Mouse (Mus musculus): ENCODE data around the gene Casd1. TPM values are rescaled to one million over a fixed set of nuclear protein-coding genes. Genes with fewer than 3 reads are reported as not detected.

The Casd1 gene
- total RNA-seq, 1 experiment, result 12.5 TPM

DNA sequence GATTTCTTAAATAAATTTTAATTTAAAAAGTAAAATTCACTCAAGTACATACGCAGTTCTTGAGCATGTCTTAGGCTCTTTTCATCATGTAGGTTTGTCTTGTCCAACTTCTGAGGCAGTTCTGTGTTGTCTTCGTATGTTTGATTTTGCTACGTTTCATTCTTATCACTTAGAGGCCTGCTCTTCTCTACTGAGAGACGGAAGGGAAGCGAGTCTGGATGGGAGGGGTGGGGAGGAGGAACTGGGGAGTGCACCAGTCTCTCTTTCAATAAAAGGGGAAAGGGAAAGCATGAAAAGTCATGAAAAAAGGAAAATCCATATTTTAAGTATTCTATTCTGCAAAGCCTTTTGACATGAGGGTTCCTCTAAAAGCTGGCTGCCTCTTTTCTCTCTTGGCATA lies 54.8 kb downstream of the Casd1 start:
- no peak for TF ChIP-seq MAFK (IDR thresholded peaks at IDR 0.05; ENCODE audit: insufficient read depth, low read depth, low read length)
- no peak for TF ChIP-seq ZC3H11A (IDR thresholded peaks at IDR 0.05; ENCODE audit: borderline replicate concordance, low read depth, low read length)
- TF ChIP-seq HCFC1 (IDR thresholded peaks at IDR 0.05; ENCODE audit: borderline replicate concordance, insufficient read depth, low read length), result no peak
- no peak for TF ChIP-seq CHD2 (IDR thresholded peaks at IDR 0.05; ENCODE audit: low read depth, low read length)
- TF ChIP-seq ZNF384 (IDR thresholded peaks at IDR 0.05; ENCODE audit: low read depth, low read length), result no peak
- in situ Hi-C loops (cut with MboI; ENCODE audit: low sequenced_read_pairs in 2 of 2, unreplicated experiment in 2 of 2), result loop anchor here (5.0 to 25.0 kb wide), 3 partner anchors 452 to 932 kb away; partner anchors contain the start of gene Asb4 (in 1 of the 2)

DNA sequence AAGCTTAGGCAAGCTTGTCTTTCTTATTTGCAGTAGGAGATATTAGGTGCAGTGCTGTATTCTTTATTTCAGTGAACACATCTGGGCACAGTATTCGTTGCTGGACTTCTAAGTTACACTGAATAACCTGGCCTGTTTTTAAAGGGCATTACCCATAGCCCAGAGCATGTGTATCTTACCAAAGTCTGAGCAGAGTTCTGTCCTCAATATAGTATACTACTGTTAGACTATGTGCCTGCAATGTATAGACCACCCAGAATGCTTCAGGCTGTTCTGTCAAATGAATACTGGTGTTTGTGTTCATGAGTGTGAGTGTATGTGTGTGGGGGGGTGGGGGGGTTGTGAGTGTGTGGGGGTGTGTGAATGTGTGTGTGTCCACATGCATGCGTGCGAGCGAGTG lies 55.3 kb downstream of the Casd1 start:
- H3K4me3 ChIP-seq (ENCODE audit: insufficient read depth in 1 of 2, low read depth in 1 of 2, low read length in 2 of 2, poor library complexity in 1 of 2, severe bottlenecking in 1 of 2), result no peak overlapping the region
- TF ChIP-seq ZNF384 (IDR thresholded peaks at IDR 0.05; ENCODE audit: low read depth, low read length) (no peak), CHD2 (IDR thresholded peaks at IDR 0.05; ENCODE audit: low read depth, low read length) (no peak), HCFC1 (IDR thresholded peaks at IDR 0.05; ENCODE audit: borderline replicate concordance, insufficient read depth, low read length) (no peak), MAFK (IDR thresholded peaks at IDR 0.05; ENCODE audit: insufficient read depth, low read depth, low read length) (no peak), ZC3H11A (IDR thresholded peaks at IDR 0.05; ENCODE audit: borderline replicate concordance, low read depth, low read length) (no peak)
- H3K9ac ChIP-seq (ENCODE audit: insufficient read depth, low read depth, low read length, poor library complexity, severe bottlenecking), result no peak overlapping the region
- no peaks in the 10 kb centered on the region for H3K9me3 ChIP-seq (ENCODE audit: control insufficient read depth, insufficient read depth, low read depth, low read length)
- DNase-seq (ENCODE audit: low read depth, low spot score), result no peak
- H3K36me3 ChIP-seq (ENCODE audit: control insufficient read depth, insufficient read depth, low read length, poor library complexity, severe bottlenecking), result no peaks in the 10 kb centered on the region
- H3K27ac ChIP-seq (ENCODE audit: insufficient read depth, low read depth, low read length, poor library complexity, severe bottlenecking), result no peak overlapping the region
- peaks cover 0 to 1% of the 10 kb centered on the region in 2 experiments; a peak in 2 of 4 replicates for H3K4me1 ChIP-seq (ENCODE audit: control insufficient read depth in 2 of 2, insufficient read depth in 2 of 2, low read length in 2 of 2, poor library complexity in 1 of 2)
- in situ Hi-C loops (cut with MboI; ENCODE audit: low sequenced_read_pairs in 2 of 2, unreplicated experiment in 2 of 2), result loop anchor here (5.0 to 25.0 kb wide), 3 partner anchors 451 to 931 kb away; partner anchors contain the start of gene Asb4 (in 1 of the 2)

More for the DNA sequence above, 54.8 kb downstream of the Casd1 start:
- H3K9ac ChIP-seq (ENCODE audit: insufficient read depth, low read depth, low read length, poor library complexity, severe bottlenecking), result no peak overlapping the region
- H3K9me3 ChIP-seq (ENCODE audit: control insufficient read depth, insufficient read depth, low read depth, low read length), result no peaks in the 10 kb centered on the region
- DNase-seq (ENCODE audit: low read depth, low spot score), result no peak
- H3K27ac ChIP-seq (ENCODE audit: insufficient read depth, low read depth, low read length, poor library complexity, severe bottlenecking), result no peak overlapping the region
- H3K36me3 ChIP-seq (ENCODE audit: control insufficient read depth, insufficient read depth, low read length, poor library complexity, severe bottlenecking), result no peaks in the 10 kb centered on the region
- peaks cover 0 to 1% of the 10 kb centered on the region in 2 experiments; a peak in 2 of 4 replicates for H3K4me1 ChIP-seq (ENCODE audit: control insufficient read depth in 2 of 2, insufficient read depth in 2 of 2, low read length in 2 of 2, poor library complexity in 1 of 2)
- no peak overlapping the region for H3K4me3 ChIP-seq (ENCODE audit: insufficient read depth in 1 of 2, low read depth in 1 of 2, low read length in 2 of 2, poor library complexity in 1 of 2, severe bottlenecking in 1 of 2)

DNA sequence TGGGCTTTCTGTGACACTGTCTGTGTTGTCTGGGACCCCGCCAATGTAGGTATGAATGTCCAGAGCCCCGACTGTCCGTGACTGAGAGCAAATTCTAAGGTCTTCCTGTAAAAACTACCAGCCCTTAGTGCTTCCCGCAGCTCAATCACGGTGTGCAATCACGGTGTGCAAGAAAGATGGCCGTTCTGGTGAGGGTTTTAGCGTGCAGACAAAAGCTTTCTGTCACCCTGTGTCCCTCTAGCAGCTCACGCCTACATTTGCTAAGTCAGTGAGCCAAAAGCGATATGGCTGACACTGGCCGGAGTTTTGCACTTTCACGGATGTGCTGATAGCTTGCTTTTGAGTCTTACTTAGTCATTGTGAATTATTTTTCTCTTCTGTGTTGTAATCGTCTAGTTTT lies 58.2 kb downstream of the Casd1 start:
- Histone ChIP-seq H3K9ac (ENCODE audit: insufficient read depth, low read depth, low read length, poor library complexity, severe bottlenecking) (peak overlapping the region; percentile 66), H3K27ac (ENCODE audit: insufficient read depth, low read depth, low read length, poor library complexity, severe bottlenecking) (no peak overlapping the region), H3K9me3 (ENCODE audit: control insufficient read depth, insufficient read depth, low read depth, low read length) (no peaks in the 10 kb centered on the region), H3K4me1 (ENCODE audit: control insufficient read depth in 2 of 2, insufficient read depth in 2 of 2, low read length in 2 of 2, poor library complexity in 1 of 2) (peaks cover 0 to 1% of the 10 kb centered on the region in 2 experiments; a peak in 2 of 4 replicates), H3K36me3 (ENCODE audit: control insufficient read depth, insufficient read depth, low read length, poor library complexity, severe bottlenecking) (no peaks in the 10 kb centered on the region), H3K4me3 (ENCODE audit: insufficient read depth in 1 of 2, low read depth in 1 of 2, low read length in 2 of 2, poor library complexity in 1 of 2, severe bottlenecking in 1 of 2) (peak overlapping the region; percentile 39 to 40; a peak in 3 of 4 replicates)
- in situ Hi-C loops (cut with MboI; ENCODE audit: low sequenced_read_pairs in 2 of 2, unreplicated experiment in 2 of 2), result loop anchor here (5.0 to 25.0 kb wide), 3 partner anchors 448 to 928 kb away; partner anchors contain the start of gene Asb4 (in 1 of the 2)
- TF ChIP-seq MAFK (IDR thresholded peaks at IDR 0.05; ENCODE audit: insufficient read depth, low read depth, low read length) (no peak), ZNF384 (IDR thresholded peaks at IDR 0.05; ENCODE audit: low read depth, low read length) (no peak), ZC3H11A (IDR thresholded peaks at IDR 0.05; ENCODE audit: borderline replicate concordance, low read depth, low read length) (no peak), CHD2 (IDR thresholded peaks at IDR 0.05; ENCODE audit: low read depth, low read length) (no peak), HCFC1 (IDR thresholded peaks at IDR 0.05; ENCODE audit: borderline replicate concordance, insufficient read depth, low read length) (no peak)
- no peak for DNase-seq (ENCODE audit: low read depth, low spot score)

GRCm38 (mm10) chr6:4663516-4663915 lies 62.9 kb downstream of the Casd1 start:
- Histone ChIP-seq H3K9ac (ENCODE audit: insufficient read depth, low read depth, low read length, poor library complexity, severe bottlenecking) (no peak overlapping the region), H3K36me3 (ENCODE audit: control insufficient read depth, insufficient read depth, low read length, poor library complexity, severe bottlenecking) (no peaks in the 10 kb centered on the region), H3K27ac (ENCODE audit: insufficient read depth, low read depth, low read length, poor library complexity, severe bottlenecking) (no peak overlapping the region), H3K9me3 (ENCODE audit: control insufficient read depth, insufficient read depth, low read depth, low read length) (no peaks in the 10 kb centered on the region), H3K4me1 (ENCODE audit: control insufficient read depth in 2 of 2, insufficient read depth in 2 of 2, low read length in 2 of 2, poor library complexity in 1 of 2) (no peaks in the 10 kb centered on the region; a peak in 1 of 4 replicates), H3K4me3 (ENCODE audit: insufficient read depth in 1 of 2, low read depth in 1 of 2, low read length in 2 of 2, poor library complexity in 1 of 2, severe bottlenecking in 1 of 2) (no peak overlapping the region)
- in situ Hi-C loops (cut with MboI; ENCODE audit: low sequenced_read_pairs in 2 of 2, unreplicated experiment in 2 of 2), result loop anchor here (25.0 kb wide), 2 partner anchors 724 to 924 kb away; partner anchors contain the start of gene Asb4 (in 1 of the 2)
- DNase-seq (ENCODE audit: low read depth, low spot score), result no peak
- no peak for TF ChIP-seq CHD2 (IDR thresholded peaks at IDR 0.05; ENCODE audit: low read depth, low read length)
- no peak for TF ChIP-seq ZNF384 (IDR thresholded peaks at IDR 0.05; ENCODE audit: low read depth, low read length)
- TF ChIP-seq ZC3H11A (IDR thresholded peaks at IDR 0.05; ENCODE audit: borderline replicate concordance, low read depth, low read length), result no peak
- no peak for TF ChIP-seq MAFK (IDR thresholded peaks at IDR 0.05; ENCODE audit: insufficient read depth, low read depth, low read length)
- no peak for TF ChIP-seq HCFC1 (IDR thresholded peaks at IDR 0.05; ENCODE audit: borderline replicate concordance, insufficient read depth, low read length)

Data from ES-E14 (cell line).